Mouse (Mus musculus) ES-E14 (cell line): ENCODE results near the gene Raver1.

Experiments used
- CHD2 ChIP-seq: IDR thresholded peaks from 2 replicates; pipeline ENCODE4 v1.6.1; 2014; ENCODE audit warnings: mild to moderate bottlenecking, low read depth, low read length, inconsistent platforms
- HCFC1 ChIP-seq: IDR thresholded peaks from 2 replicates; pipeline ENCODE4 v1.6.1; 2012; ENCODE audit warnings: low read length, inconsistent platforms, borderline replicate concordance; ENCODE audit not compliant: insufficient read depth
- MAFK ChIP-seq: IDR thresholded peaks from 2 replicates; pipeline ENCODE4 v1.6.1; 2014; ENCODE audit warnings: mild to moderate bottlenecking, low read depth, low read length, inconsistent platforms; ENCODE audit not compliant: insufficient read depth
- ZC3H11A ChIP-seq: IDR thresholded peaks from 2 replicates; pipeline ENCODE4 v1.6.1; 2012; ENCODE audit warnings: low read depth, mild to moderate bottlenecking, inconsistent platforms, low read length, borderline replicate concordance
- ZNF384 ChIP-seq: IDR thresholded peaks from 2 replicates; pipeline ENCODE4 v1.6.1; 2012; ENCODE audit warnings: low read depth, low read length, inconsistent platforms

- TF ChIP-seq ZC3H11A (no peak), CHD2 (peak; percentile 73), MAFK (0 out of 2 replicates have a peak, but pooled peaks have one; percentile 4), ZNF384 (no peak), HCFC1 (peak; percentile 76)
Measured at GRCm38 (mm10) chr9:21131059-21131956, 39.5 kb upstream of the Raver1 start, which contains the start of gene Tyk2.
